Mouse (Mus musculus) thymus, adult 2 months (tissue): ENCODE data around the gene Sowaha.

ENCODE experiments used
- CTCF ChIP-seq: fragments of 200-500 bp; IDR thresholded peaks from 2 replicates; pipeline ENCODE4 v1.5.1; 2012; ENCODE audit warnings: mild to moderate bottlenecking, control low read depth, low read length, moderate library complexity, borderline replicate concordance; ENCODE audit not compliant: control insufficient read depth, poor library complexity, insufficient read depth; ENCODE audit errors: extremely low read depth
- POLR2A ChIP-seq: fragments of 200-500 bp; IDR thresholded peaks from 2 replicates; pipeline ENCODE4 v1.6.1; 2012; ENCODE audit warnings: mild to moderate bottlenecking, low read length, control low read depth, moderate library complexity; ENCODE audit not compliant: control insufficient read depth, poor library complexity, insufficient read depth; ENCODE audit errors: extremely low read depth

- TF ChIP-seq CTCF: no peak
- TF ChIP-seq POLR2A: no peak
Measured at GRCm38 (mm10) chr11:53463551-53464424, 16.3 kb downstream of the Sowaha start.
